Mouse (Mus musculus) ES-Bruce4 (cell line): ENCODE results near the gene Cybc1. TPM values are rescaled to one million over a fixed set of nuclear protein-coding genes. Genes with fewer than 3 reads are reported as not detected.

Source experiments
- H3K27ac ChIP-seq: 2 replicates; pipeline ENCODE4 v1.5.1; 2012; ENCODE audit warnings: low read length, inconsistent platforms; ENCODE audit not compliant: insufficient read depth
- H3K27me3 ChIP-seq: 2 replicates; pipeline ENCODE4 v1.6.1; 2012; ENCODE audit warnings: mild to moderate bottlenecking, low read length, inconsistent platforms; ENCODE audit not compliant: control insufficient read depth, poor library complexity, insufficient read depth, severe bottlenecking
- H3K36me3 ChIP-seq: 2 replicates; pipeline ENCODE4 v1.6.1; 2012; ENCODE audit warnings: inconsistent platforms, mild to moderate bottlenecking, low read length, moderate library complexity; ENCODE audit not compliant: control insufficient read depth, poor library complexity, insufficient read depth, severe bottlenecking
- H3K4me1 ChIP-seq: one replicate; pipeline ENCODE4 v1.8.1; 2011; ENCODE audit warnings: low read length; ENCODE audit not compliant: control insufficient read depth, insufficient read depth
- H3K4me3 ChIP-seq: 2 replicates; pipeline ENCODE4 v1.5.1; 2011; ENCODE audit warnings: low read depth, mild to moderate bottlenecking, low read length
- H3K9ac ChIP-seq: 2 replicates; pipeline ENCODE4 v1.6.1; 2012; ENCODE audit warnings: low read depth, mild to moderate bottlenecking, inconsistent platforms; ENCODE audit not compliant: poor library complexity, severe bottlenecking
- H3K9me3 ChIP-seq: replicated peaks from 2 replicates; pipeline ENCODE4 v1.6.1; 2012; ENCODE audit warnings: mild to moderate bottlenecking, low read length, inconsistent platforms; ENCODE audit not compliant: control insufficient read depth, poor library complexity, insufficient read depth, severe bottlenecking
- CTCF ChIP-seq: IDR thresholded peaks from one replicate; pipeline ENCODE4 v1.8.1; 2011; ENCODE audit warnings: low read depth, low read length
- EP300 ChIP-seq: IDR thresholded peaks from 2 replicates; pipeline ENCODE4 v1.6.1; 2011; ENCODE audit warnings: low read depth, low read length; ENCODE audit not compliant: insufficient read depth
- POLR2A ChIP-seq: IDR thresholded peaks from one replicate; pipeline ENCODE4 v1.8.1; 2011; ENCODE audit warnings: low read length; ENCODE audit not compliant: insufficient read depth
- polyA plus RNA-seq: library from polyadenylated mRNA; stranded (reverse); fragments of >200 nt; gene quantifications from 2 replicates; pipeline ENCODE4 v1.2.4, GENCODE M21; 2011; ENCODE audit warnings: low read depth; ENCODE audit not compliant: missing spikeins, insufficient read depth, insufficient read length

Gene Cybc1
- polyA plus RNA-seq, 1 experiment, result 14.7 TPM

GRCm38 (mm10) chr11:121220771-121221170 lies 8.4 kb downstream of the Cybc1 start:
- no peaks in the 10 kb centered on the region for H3K4me1 ChIP-seq
- no peaks in the 10 kb centered on the region for H3K9me3 ChIP-seq
- TF ChIP-seq CTCF (no peak), EP300 (no peak), POLR2A (no peak)
- H3K36me3 ChIP-seq, result peaks cover under 1% of the 10 kb centered on the region; the same call in 1 of the 2 replicates
- no peak overlapping the region for H3K9ac ChIP-seq
- no peaks in the 10 kb centered on the region for H3K27me3 ChIP-seq
- no peak overlapping the region for H3K27ac ChIP-seq
- no peak overlapping the region for H3K4me3 ChIP-seq

GRCm38 (mm10) chr11:121219776-121220175 lies 9.3 kb downstream of the Cybc1 start:
- no peak for TF ChIP-seq EP300
- no peak for TF ChIP-seq CTCF
- no peak for TF ChIP-seq POLR2A
- Histone ChIP-seq H3K27me3 (no peaks in the 10 kb centered on the region), H3K27ac (no peak overlapping the region), H3K36me3 (no peaks in the 10 kb centered on the region; the same call in 1 of the 2 replicates), H3K4me1 (no peaks in the 10 kb centered on the region), H3K9me3 (no peaks in the 10 kb centered on the region), H3K9ac (no peak overlapping the region), H3K4me3 (no peak overlapping the region)

GRCm38 (mm10) chr11:121216831-121217230 lies 12.3 kb downstream of the Cybc1 start:
- no peaks in the 10 kb centered on the region for H3K36me3 ChIP-seq
- no peak overlapping the region for H3K9ac ChIP-seq
- no peak overlapping the region for H3K4me3 ChIP-seq
- no peaks in the 10 kb centered on the region for H3K4me1 ChIP-seq
- H3K27ac ChIP-seq, result no peak overlapping the region
- no peaks in the 10 kb centered on the region for H3K9me3 ChIP-seq
- TF ChIP-seq POLR2A, result no peak
- H3K27me3 ChIP-seq, result no peaks in the 10 kb centered on the region

GRCm38 (mm10) chr11:121204161-121205006 lies 24.7 kb downstream of the Cybc1 start, which contains the start of the genes Hexdc and Ogfod3:
Gene Hexdc, plus strand, starts transcription at chr11:121204433.
Gene Ogfod3, minus strand, starts transcription at chr11:121204711.
- Histone ChIP-seq H3K36me3 (no peaks in the 10 kb centered on the region), H3K27me3 (no peaks in the 10 kb centered on the region), H3K9me3 (no peaks in the 10 kb centered on the region), H3K9ac (peak within 1 kb of the TSS; percentile 59), H3K4me3 (peak within 1 kb of the TSS; percentile 94), H3K27ac (no peak within 1 kb of the TSS), H3K4me1 (no peaks in the 10 kb centered on the region)
- TF ChIP-seq EP300, result peak; percentile 33; the same call in 1 of the 2 replicates
- TF ChIP-seq CTCF, result no peak
- TF ChIP-seq POLR2A, result peak; percentile 47

GRCm38 (mm10) chr11:121203859-121204160 lies 25.3 kb downstream of the Cybc1 start:
- Histone ChIP-seq H3K27me3 (no peaks in the 10 kb centered on the region), H3K9me3 (no peaks in the 10 kb centered on the region), H3K9ac (no peak overlapping the region), H3K36me3 (no peaks in the 10 kb centered on the region), H3K4me1 (no peaks in the 10 kb centered on the region), H3K27ac (no peak overlapping the region), H3K4me3 (peak overlapping the region; percentile 22)
- no peak for TF ChIP-seq CTCF
- no peak for TF ChIP-seq POLR2A
- no peak for TF ChIP-seq EP300

- H3K9me3 ChIP-seq, result no peaks in the 10 kb centered on the region
- H3K4me3 ChIP-seq, result no peak overlapping the region
- no peak overlapping the region for H3K9ac ChIP-seq
- no peaks in the 10 kb centered on the region for H3K4me1 ChIP-seq
- H3K36me3 ChIP-seq, result no peaks in the 10 kb centered on the region
- TF ChIP-seq EP300 (no peak), CTCF (peak; percentile 57)
- H3K27me3 ChIP-seq, result no peaks in the 10 kb centered on the region
- no peak overlapping the region for H3K27ac ChIP-seq
These were observed 27.5 kb downstream of the Cybc1 start for GRCm38 (mm10) chr11:121201436-121202198.
